Mouse (Mus musculus) liver, embryonic 13.5 days (tissue): ENCODE results near the gene Glb1. TPM values are rescaled to one million over a fixed set of nuclear protein-coding genes. Genes with fewer than 3 reads are reported as not detected.
"Not testable (repeated sequence)": the region's sequence is repeated elsewhere in the genome, so short reads cannot be mapped to it uniquely, and the experiment has no call there.

Source experiments
- ATAC-seq: fragments of 200-750 bp; cut with Nextera tagmentation; 2 replicates; pipeline ENCODE4 v1.8.0; 2017; ENCODE audit warnings: low read depth, mild to moderate bottlenecking, moderate number of reproducible peaks, moderate library complexity
- DNase-seq: peaks from one replicate; pipeline ENCODE4 v3.0.0; 2022
- H3K27ac ChIP-seq: fragments of 300-500 bp; sonication (generic); 2 replicates; pipeline ENCODE4 v1.5.1; 2015; ENCODE audit warnings: moderate library complexity, mild to moderate bottlenecking, inconsistent platforms
- H3K27me3 ChIP-seq: fragments of 300-500 bp; sonication (generic); 2 replicates; pipeline ENCODE4 v1.6.1; 2015; ENCODE audit warnings: mild to moderate bottlenecking, inconsistent platforms
- H3K36me3 ChIP-seq: fragments of 300-500 bp; sonication (generic); 2 replicates; pipeline ENCODE4 v1.6.1; 2015; ENCODE audit warnings: mild to moderate bottlenecking, inconsistent platforms
- H3K4me1 ChIP-seq: fragments of 300-500 bp; sonication (generic); replicated peaks from 2 replicates; pipeline ENCODE4 v1.6.1; 2015; ENCODE audit warnings: inconsistent platforms
- H3K4me2 ChIP-seq: fragments of 300-500 bp; sonication (generic); 2 replicates; pipeline ENCODE4 v1.6.1; 2015; ENCODE audit warnings: inconsistent platforms, mild to moderate bottlenecking, moderate library complexity
- H3K4me3 ChIP-seq: fragments of 300-500 bp; sonication (generic); replicated peaks from 2 replicates; pipeline ENCODE4 v1.5.1; 2015; ENCODE audit warnings: mild to moderate bottlenecking, inconsistent platforms
- H3K9ac ChIP-seq: fragments of 300-500 bp; sonication (generic); 2 replicates; pipeline ENCODE4 v1.6.1; 2015; ENCODE audit warnings: mild to moderate bottlenecking, inconsistent platforms
- H3K9me3 ChIP-seq: fragments of 300-500 bp; sonication (generic); replicated peaks from 2 replicates; pipeline ENCODE4 v1.6.1; 2016; ENCODE audit warnings: inconsistent platforms
- WGBS: fragments of 180-500 bp; shearing (Covaris S2); methylation state at CpG from one replicate; pipeline ENCODE4 v1.1.7; 2015; ENCODE audit not compliant: insufficient replicate concordance; 5-methylcytosine and 5-hydroxymethylcytosine counted together
- polyA plus RNA-seq: library from polyadenylated mRNA; unstranded; fragments of >200 nt; fragmentation: Nextera tagmentation; extraction: Ambion mirVana; gene quantifications from 2 replicates; pipeline ENCODE4 v1.2.1, GENCODE M21; 2015

Glb1 gene
- polyA plus RNA-seq, 1 experiment from 2014 or later: 13.2 TPM

DNA sequence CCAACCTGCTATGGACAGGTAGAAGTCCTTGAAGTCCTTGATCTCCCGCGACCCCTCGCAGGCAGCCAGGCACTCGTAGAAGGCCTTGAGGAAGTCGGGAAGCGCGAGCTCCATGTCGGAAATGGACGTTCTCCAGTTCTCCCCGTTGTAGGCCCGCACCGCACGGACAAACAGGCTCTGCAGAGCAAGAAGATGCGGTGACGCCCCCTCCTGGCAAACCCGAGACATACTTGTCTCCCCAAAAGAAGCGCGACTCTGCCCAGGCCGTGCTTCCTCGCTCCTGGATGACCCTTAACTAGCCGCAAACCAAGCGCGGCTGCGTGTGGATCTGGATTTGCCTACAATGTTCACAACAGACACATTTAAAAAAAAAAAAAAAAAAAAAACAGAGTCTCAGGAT is 16.2 kb upstream of the Glb1 start:
- 91% methylated on average over 24 of the region's 24 CpGs for WGBS
- ATAC-seq (no peak), DNase-seq (no peak)
- H3K9ac ChIP-seq: no peak overlapping the region
- no peaks in the 10 kb centered on the region for H3K9me3 ChIP-seq
- H3K27ac ChIP-seq: no peak overlapping the region
- H3K36me3 ChIP-seq: peaks cover 20% of the 10 kb centered on the region; the same call in 1 of the 2 replicates
- H3K4me3 ChIP-seq: no peak overlapping the region
- no peak overlapping the region for H3K4me2 ChIP-seq
- no peaks in the 10 kb centered on the region for H3K27me3 ChIP-seq
- H3K4me1 ChIP-seq: peaks cover 13% of the 10 kb centered on the region

DNA sequence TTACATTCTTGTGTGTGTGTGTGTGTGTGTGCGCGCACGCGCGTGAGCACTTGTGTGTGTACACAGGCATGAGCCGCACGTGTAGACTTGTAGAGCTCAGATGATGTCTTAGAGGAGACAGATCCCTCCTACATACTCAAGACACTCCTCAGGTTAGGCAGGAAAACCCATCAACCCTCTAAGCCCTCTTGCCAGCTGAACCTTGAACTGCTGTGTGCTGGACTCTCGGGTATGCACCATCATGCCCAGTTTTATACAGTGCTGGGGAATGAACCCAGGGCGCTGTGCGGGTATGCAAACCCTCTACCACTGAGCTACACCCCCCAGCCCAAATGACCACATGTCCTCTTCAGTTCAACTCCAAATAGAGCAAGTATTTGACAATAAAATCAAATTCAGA is 15.7 kb upstream of the Glb1 start:
- no peak for ATAC-seq
- WGBS: 90% methylated on average over 10 of the region's 10 CpGs
- no peak overlapping the region for H3K9ac ChIP-seq
- no peak overlapping the region for H3K4me3 ChIP-seq
- H3K27ac ChIP-seq: no peak overlapping the region
- no peak overlapping the region for H3K4me2 ChIP-seq
- H3K9me3 ChIP-seq: no peaks in the 10 kb centered on the region
- no peaks in the 10 kb centered on the region for H3K27me3 ChIP-seq
- H3K36me3 ChIP-seq: peaks cover 16% of the 10 kb centered on the region; the same call in 1 of the 2 replicates
- H3K4me1 ChIP-seq: peaks cover 18% of the 10 kb centered on the region
- DNase-seq: no peak

- WGBS: 59% methylated on average over 6 of the region's 6 CpGs
- H3K4me2 ChIP-seq: no peak overlapping the region
- no peak overlapping the region for H3K4me3 ChIP-seq
- H3K36me3 ChIP-seq: peaks cover 16% of the 10 kb centered on the region; the same call in 1 of the 2 replicates
- no peaks in the 10 kb centered on the region for H3K27me3 ChIP-seq
- ATAC-seq: no peak
- no peak overlapping the region for H3K9ac ChIP-seq
- no peak for DNase-seq
- no peaks in the 10 kb centered on the region for H3K9me3 ChIP-seq
- H3K27ac ChIP-seq: no peak overlapping the region
- H3K4me1 ChIP-seq: peaks cover 27% of the 10 kb centered on the region
Measured at GRCm38 (mm10) chr9:114387086-114387485, 13.8 kb upstream of the Glb1 start.

DNA sequence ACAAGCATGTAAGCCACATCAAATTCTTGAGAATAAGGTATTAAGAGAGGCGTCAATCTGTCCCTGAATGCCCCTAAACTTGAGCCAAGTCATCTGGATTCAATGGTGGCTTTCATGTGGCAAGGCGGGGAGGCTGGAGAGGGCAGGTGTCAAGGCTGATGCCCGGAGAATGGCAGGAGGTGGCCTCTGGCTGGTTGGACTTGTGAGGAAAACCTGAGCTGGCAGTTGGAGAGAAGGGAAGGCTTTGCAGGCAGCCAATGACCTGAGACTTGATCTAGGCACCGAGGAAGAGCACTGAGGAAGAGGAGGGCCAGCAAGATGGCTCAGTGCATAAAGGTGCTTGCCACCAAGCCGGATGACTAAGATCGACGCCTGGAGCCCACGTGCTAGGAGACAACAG is 12.6 kb upstream of the Glb1 start:
- Histone ChIP-seq H3K36me3 (0 out of 2 replicates have a peak, but pooled peaks cover 12% of the 10 kb centered on the region), H3K4me2 (no peak overlapping the region), H3K9ac (no peak overlapping the region), H3K9me3 (no peaks in the 10 kb centered on the region), H3K27me3 (no peaks in the 10 kb centered on the region), H3K27ac (no peak overlapping the region), H3K4me1 (peaks cover 27% of the 10 kb centered on the region), H3K4me3 (no peak overlapping the region)
- ATAC-seq: no peak
- 76% methylated on average over 8 of the region's 8 CpGs for WGBS
- DNase-seq: no peak

DNA sequence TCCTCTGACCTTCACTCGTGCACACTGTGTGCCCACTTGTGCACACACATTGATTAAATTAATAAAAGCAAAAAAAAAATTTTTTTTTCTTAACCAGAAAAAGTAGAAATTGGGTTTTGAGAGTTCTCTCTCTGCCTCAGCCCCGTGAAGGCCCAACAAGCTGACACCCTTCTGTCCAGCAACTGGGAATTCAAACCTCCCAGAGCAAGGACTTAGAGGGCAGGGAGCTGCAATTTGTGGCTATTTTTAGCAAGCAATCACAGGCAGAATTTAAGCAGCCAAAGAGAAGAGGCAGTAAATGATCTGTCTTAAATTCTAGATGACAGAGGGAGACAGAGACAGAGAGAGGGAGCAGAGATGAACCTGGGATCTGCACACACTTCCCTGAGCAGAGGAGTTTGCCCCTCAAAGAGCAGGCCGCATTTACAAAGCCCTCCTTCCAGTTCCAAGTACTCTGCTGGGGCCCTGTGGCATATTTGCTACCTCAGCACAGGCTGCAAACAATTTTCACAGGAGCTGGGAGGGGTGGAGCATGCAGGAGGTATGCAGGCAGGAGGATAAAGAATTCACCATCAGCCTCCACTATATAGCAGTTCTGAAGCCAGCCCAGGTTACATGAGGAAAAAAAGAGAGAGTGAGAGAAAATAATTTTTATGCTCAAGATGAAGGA is 12.0 kb upstream of the Glb1 start:
- Histone ChIP-seq H3K9me3 (no peaks in the 10 kb centered on the region), H3K36me3 (0 out of 2 replicates have a peak, but pooled peaks cover 12% of the 10 kb centered on the region), H3K4me2 (no peak overlapping the region), H3K4me3 (no peak overlapping the region), H3K9ac (no peak overlapping the region), H3K4me1 (peaks cover 28% of the 10 kb centered on the region), H3K27me3 (no peaks in the 10 kb centered on the region), H3K27ac (no peak overlapping the region)
- WGBS: 72% methylated on average over 3 of the region's 3 CpGs
- no peak for ATAC-seq
- DNase-seq: no peak

DNA sequence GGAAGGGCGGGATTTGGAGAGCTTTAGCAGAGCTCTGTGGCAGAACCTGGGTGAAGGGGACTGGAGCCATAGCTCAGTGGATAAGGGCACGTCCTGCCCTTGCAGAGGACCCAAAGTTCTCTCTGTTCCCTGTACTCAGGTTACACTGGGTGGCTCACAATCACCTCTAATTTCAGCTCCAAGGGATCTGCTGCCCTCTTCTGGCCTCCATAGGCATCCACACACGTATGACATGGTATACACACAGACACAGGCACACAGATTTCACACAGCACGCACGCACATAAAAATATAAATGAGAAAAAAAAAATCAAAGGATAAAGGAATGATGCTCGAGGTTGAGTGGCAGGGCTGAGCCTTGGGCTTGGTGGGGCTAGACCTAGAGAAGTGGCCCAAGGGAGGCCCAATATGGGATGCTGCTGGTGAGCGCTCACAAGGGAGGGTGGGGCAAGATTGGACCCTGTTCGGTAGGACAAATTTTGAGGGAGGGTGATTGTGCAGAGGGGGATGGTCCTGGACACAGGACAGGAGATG is 11.4 kb upstream of the Glb1 start:
- peak; percentile 27; the same call in 1 of the 2 replicates for ATAC-seq
- H3K9ac ChIP-seq: no peak overlapping the region

GRCm38 (mm10) chr9:114389905-114390748 is 10.7 kb upstream of the Glb1 start, which contains the start of gene Crtap:
Crtap (minus strand) TSS chr9:114390675.
- 1% methylated on average over 91 of the region's 96 CpGs for WGBS
- Histone ChIP-seq H3K27ac (peak within 1 kb of the TSS; percentile 75), H3K4me3 (peak within 1 kb of the TSS; percentile 75), H3K9me3 (no peaks in the 10 kb centered on the region), H3K27me3 (no peaks in the 10 kb centered on the region), H3K36me3 (0 out of 2 replicates have a peak, but pooled peaks cover under 1% of the 10 kb centered on the region), H3K9ac (peak within 1 kb of the TSS; percentile 82), H3K4me2 (peak within 1 kb of the TSS; percentile 98), H3K4me1 (peaks cover 41% of the 10 kb centered on the region)
- DNase-seq (peak; percentile 62), ATAC-seq (peak; percentile 78)

More for the DNA sequence above, 11.4 kb upstream of the Glb1 start:
- Histone ChIP-seq H3K36me3 (0 out of 2 replicates have a peak, but pooled peaks cover 6% of the 10 kb centered on the region), H3K4me1 (peaks cover 34% of the 10 kb centered on the region), H3K4me2 (peak overlapping the region; percentile 98), H3K27me3 (no peaks in the 10 kb centered on the region), H3K4me3 (peak overlapping the region; percentile 75), H3K27ac (no peak overlapping the region), H3K9me3 (no peaks in the 10 kb centered on the region)
- DNase-seq: no peak
- WGBS: 71% methylated on average over 8 of the region's 8 CpGs

DNA sequence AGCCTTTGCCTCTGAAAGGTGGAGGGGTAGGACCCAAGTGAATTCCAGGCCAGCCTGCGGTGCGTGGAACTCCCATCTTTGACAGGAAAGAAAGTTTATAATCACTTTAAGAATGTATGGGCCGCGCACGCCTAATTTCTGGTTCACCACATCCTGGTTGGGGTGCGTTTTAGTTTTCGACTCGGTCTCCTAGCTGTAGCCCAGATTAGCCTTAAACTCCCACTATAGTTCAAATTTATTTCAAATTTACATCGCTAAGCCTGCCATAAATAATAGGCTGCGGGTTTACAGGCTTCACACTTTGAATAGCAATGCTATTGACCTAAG is 10.2 kb upstream of the Glb1 start:
- ATAC-seq (no peak), DNase-seq (no peak)
- Histone ChIP-seq H3K36me3 (no peaks in the 10 kb centered on the region), H3K27me3 (no peaks in the 10 kb centered on the region), H3K4me2 (peak overlapping the region; percentile 98), H3K9me3 (no peaks in the 10 kb centered on the region), H3K4me3 (peak overlapping the region; percentile 75), H3K9ac (peak overlapping the region; percentile 82), H3K4me1 (peaks cover 46% of the 10 kb centered on the region), H3K27ac (no peak overlapping the region)
- WGBS: 4% methylated on average over 10 of the region's 10 CpGs

DNA sequence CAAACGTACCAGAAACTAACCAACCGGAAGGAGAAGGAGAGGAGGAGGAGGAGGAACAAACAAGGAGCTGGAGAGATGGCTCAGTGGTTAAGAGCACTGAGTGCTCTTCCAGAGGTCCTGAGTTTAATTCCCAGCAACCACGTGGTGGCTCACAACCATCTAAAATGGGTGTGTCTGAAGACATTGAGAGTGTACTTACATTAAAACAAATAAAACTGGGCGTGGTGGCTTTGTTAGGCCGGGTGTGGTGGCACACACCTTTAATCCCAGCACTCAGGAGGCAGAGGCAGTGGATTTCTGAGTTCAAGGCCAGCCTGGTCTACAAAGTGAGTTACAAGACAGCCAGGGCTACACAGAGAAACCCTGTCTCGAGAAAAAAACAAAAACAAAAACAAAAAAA is 6.7 kb upstream of the Glb1 start:
- not testable (repeated sequence) for ATAC-seq

DNA sequence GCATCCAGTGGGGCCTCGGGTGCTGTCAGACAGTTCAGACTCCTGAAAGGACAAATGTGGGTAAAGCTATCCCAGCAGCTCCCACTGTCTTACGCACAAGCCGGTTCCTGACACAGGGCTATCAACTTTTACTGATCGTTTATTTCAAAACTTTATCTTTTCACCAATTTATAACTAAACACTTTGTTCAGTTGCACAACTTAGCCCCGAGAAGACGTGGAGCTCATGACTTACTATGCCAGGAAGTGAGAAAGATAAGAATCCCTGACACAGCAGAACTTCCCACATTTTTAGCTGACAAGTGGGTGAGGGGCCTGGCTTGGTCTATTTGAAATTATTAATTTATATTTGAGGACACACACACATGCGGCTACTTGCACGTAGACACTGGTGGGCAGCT is 6.2 kb upstream of the Glb1 start:
- H3K27me3 ChIP-seq: no peaks in the 10 kb centered on the region
- no peak overlapping the region for H3K4me3 ChIP-seq
- WGBS: 37% methylated on average over 8 of the region's 8 CpGs
- ATAC-seq: no peak
- no peak for DNase-seq
- H3K9me3 ChIP-seq: no peaks in the 10 kb centered on the region
- no peak overlapping the region for H3K4me2 ChIP-seq
- peak overlapping the region; percentile 43; the same call in 1 of the 2 replicates for H3K27ac ChIP-seq
- no peak overlapping the region for H3K9ac ChIP-seq
- H3K4me1 ChIP-seq: peaks cover 42% of the 10 kb centered on the region
- H3K36me3 ChIP-seq: no peaks in the 10 kb centered on the region

More for the DNA sequence above, 6.7 kb upstream of the Glb1 start:
- 44% methylated on average over 6 of the region's 6 CpGs for WGBS
- H3K9me3 ChIP-seq, H3K4me2 ChIP-seq, H3K27ac ChIP-seq, H3K36me3 ChIP-seq, H3K27me3 ChIP-seq, DNase-seq, H3K9ac ChIP-seq, H3K4me3 ChIP-seq: not testable (repeated sequence)
- H3K4me1 ChIP-seq: peaks cover 40% of the 10 kb centered on the region

GRCm38 (mm10) chr9:114395258-114395657 is 5.6 kb upstream of the Glb1 start:
- H3K9ac ChIP-seq: no peak overlapping the region
- H3K36me3 ChIP-seq: no peaks in the 10 kb centered on the region
- no peak; the same call in 1 of the 2 replicates for ATAC-seq
- H3K27me3 ChIP-seq: no peaks in the 10 kb centered on the region
- H3K4me1 ChIP-seq: peaks cover 39% of the 10 kb centered on the region
- H3K9me3 ChIP-seq: no peaks in the 10 kb centered on the region
- H3K4me3 ChIP-seq: no peak overlapping the region
- WGBS: 63% methylated on average over 4 of the region's 4 CpGs
- DNase-seq: no peak
- no peak overlapping the region for H3K4me2 ChIP-seq
- H3K27ac ChIP-seq: 0 out of 2 replicates have a peak overlapping the region, but pooled peaks have one; percentile 19
